Mouse (Mus musculus) monocyte, adult 2 months (primary cell): ENCODE measurements around the gene Slc25a11.
A peak's percentile ranks its signal among the peaks of the same experiment; 100 is the strongest.

Source experiments
- DNase-seq, 2 experiments: peaks; one replicate each; pipeline ENCODE4 v3.0.0; 2022; ENCODE audit warnings: low spot score in 2 of 2, low read depth in 1 of 2

Gene Slc25a11

DNA sequence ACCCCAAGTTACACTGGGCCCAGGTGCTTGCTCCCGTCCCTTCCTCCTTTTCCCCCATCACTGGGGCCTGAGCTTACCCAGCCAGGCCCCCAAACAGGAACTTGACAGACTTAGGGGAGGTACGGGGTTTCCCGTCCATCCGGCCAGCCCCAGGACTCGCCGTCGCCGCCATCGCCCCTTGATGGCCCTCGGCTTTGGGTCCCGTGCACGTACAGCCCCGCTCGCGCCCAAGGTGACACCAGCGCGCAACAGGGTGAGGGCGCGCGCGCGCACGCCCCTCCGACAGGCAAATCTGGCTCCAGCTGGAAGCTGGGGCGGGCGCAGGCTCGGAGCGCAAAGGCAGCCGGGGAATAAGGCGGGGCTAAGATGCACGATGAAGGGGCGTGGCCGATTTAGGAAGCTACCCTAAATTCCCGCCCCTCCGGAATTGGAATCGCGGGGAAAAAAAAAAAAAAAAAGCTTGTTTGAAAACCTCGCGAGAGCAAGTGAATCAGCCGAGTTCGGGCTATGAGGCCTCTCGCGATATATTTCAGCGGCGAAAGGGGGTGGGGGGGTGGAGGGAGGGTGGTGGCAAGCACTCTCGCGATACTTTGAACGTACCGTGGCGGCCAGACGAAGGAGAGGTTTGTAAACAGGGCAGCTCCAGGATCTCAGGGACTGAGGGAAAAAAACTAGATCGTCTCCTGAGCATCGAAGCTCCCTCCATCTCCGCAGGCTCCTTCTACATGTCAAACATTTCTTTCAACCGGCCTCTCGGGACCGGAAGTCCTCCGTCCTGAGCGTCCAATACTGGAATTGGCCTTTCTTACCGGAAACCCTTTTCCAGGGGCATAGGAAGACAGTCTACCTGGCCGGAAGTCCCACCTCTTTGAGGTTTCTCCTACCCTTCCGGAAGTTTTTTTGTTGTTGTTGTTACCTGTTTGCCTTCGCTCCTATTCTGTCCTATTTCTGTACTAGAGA lies at the start of gene Slc25a11, which contains the start of gene Rnf167:
TSS of gene Slc25a11 (minus strand) at position 789 of the 960 bp plus-strand sequence.
TSS of gene Rnf167 (plus strand) at position 545 of the 960 bp plus-strand sequence.
- DNase-seq, result peak; percentile 83 to 88

DNA sequence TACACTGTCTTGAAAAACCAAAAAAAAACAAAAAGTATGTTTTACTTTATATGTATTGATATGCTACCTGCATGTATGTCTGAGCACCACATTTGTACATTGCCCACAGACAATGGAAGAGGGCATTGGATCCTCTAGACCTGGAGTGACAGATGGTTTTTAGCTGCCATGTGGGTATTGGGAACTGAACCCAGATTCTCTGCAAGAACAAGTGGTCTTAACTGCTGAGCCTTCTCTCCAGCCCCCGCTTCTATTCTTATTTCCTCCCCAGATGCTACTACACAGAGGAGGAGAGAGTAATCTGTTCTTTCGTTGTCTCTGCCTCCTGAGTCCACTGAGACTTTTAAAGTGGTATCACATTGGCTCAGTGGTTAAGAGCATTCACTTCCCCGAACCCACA lies 46.2 kb upstream of the Slc25a11 start:
- no peak for DNase-seq

DNA sequence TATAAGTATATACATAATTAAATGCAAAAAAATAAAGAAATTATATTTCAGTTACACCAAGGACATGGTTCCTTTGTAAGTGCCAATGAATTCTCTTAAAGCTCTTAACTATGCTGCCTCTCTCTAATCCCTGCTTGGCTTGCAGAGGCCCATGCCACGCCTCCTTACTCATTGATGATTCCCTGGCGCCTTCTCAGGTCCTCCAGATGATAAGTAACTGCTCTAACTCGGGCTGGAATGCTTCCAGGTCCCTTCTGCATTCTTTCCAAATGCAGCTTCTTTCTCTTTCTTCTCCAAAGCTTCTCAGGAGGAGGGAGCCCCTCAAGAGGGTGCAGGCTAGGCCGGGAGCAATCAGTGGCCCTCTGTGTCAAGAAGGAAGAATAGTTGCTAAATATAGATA lies 42.3 kb upstream of the Slc25a11 start:
- DNase-seq, result no peak

DNA sequence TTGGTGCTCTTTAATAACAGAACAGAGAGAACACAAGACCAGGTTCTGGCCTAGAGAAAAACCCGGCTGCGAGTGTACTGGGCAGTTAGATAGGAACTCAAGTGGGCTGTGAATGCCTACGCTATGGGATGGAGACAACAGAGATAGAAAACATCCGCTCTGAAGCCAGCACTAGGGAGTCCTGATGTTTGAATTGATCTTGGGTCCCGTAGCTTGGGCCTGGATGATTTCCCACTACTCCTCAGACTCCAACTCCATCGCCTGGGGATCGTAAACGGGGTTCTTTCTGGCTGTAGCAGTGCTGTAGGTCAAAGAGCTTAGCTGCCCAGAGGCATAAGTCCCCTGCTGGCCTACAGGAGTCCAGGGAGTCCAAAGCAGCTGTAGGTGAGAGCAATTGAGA lies 41.1 kb upstream of the Slc25a11 start:
- DNase-seq, result no peak

DNA sequence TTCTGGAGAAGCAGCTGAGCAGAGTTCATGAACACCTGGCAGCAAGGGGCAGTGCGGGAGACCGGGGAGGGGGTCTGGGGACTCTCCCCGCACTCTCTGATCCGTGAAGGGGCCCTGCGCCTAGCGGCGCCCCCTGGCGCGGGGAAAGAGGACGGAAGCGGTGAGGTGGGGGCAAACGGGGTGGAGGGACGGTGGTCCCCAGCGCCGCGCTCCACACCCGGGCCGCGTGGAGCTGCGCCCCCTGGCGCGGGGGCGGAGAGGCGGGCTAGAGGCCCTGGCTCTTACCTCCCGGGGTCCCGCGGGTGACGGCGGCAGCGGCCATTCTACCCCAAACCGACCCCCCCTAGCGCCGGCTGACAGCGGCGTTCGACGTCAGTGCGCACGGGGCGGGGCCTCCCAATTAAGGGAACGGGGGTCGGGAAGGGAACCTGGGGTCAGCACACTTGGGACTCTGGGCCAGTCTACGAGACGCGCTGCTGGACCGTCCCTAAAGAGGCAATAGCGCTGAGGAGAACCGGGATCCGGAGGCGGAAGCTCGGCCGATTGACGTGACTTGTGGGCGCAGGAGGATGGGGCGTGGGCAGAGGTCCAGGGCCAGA lies 40.4 kb upstream of the Slc25a11 start, which contains the start of gene Camta2:
TSS of gene Camta2 (minus strand) at position 505 of the 599 bp plus-strand sequence.
- peak in 1 of 2 experiments; percentile 65 for DNase-seq

DNA sequence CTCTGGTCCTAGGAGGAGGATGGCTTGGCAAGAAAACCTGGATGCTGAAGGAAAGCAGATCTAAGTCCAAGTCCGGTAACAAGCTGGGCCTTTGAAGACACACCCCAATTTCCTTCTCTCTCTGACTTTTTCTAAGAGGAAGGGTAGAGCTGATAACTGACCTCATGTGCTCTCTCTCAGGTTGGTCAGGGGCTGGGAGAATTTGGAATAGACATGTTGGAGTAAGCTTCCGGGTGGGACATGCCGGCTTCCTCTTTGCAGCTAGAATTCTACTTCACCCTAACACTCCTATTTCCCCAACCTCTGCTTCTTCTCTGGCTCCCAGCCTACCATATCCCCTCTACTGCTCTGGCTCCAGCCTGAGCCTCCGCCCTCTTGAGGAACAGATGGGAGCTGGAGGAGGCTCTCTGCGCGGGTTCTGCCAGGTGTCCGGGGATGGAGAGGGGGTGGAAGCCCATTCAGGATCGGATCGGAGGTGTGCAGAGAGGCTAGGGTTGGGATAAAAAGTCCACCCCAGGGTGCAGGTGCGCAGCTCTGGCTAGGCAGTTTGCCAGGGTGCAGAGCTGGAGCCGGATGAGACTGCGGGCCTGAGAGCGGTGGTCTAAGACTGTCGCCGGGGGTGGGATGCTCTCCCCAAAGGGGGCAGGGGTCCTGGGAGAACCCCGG lies 39.8 kb upstream of the Slc25a11 start:
- no peak for DNase-seq

DNA sequence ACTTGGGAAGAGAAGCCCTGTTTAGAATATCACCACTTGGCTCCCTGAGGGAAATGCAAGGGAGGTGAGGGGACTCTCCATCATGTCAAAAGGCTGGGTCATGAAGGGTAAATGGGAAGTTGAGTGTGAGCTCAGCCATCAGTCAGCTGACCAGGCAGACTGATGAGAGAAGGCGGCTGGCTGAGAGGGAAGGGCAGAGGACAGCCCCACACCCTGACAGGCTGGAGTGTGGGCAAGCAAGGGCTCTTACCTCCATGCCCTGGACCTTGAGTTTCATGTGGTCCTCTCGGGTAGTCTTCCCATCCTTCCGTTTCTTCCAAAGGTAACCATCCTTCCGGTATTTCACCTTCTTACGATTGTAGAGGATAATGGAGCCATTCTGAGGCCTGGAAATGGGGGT lies 36.4 kb upstream of the Slc25a11 start:
- peak in 1 of 2 experiments; percentile 20 for DNase-seq

DNA sequence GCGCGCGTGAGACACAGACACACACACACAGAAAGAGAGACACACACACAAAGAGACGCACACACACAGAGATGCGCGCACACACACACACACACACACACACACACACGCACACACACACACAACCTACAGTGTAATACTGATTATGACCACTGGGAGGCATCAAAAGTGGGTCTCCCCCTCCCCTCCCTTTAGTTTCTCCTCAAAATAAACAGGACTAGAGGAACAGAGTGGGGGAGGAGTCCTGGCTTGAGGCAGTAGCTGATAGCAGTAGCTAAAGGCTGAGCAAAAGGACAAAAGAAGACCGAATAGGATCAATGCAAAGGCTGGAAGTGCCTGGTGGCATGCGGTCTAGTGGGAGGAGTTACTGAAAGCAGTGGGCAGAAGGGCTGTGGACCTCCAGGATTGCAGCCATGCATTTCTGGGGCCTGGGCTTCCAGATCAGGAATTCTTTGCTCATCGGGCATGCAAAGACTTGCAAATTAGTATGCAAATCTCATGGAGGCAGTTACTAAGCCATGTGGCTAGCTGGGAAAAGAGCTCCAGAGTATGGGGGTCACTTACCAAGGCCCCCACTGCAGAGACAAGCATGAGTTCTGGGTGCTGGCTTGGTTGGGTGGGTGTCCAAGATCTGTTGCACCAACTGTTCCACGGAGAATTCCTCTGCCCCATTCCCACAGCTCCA lies 34.8 kb upstream of the Slc25a11 start:
- DNase-seq, result no peak

DNA sequence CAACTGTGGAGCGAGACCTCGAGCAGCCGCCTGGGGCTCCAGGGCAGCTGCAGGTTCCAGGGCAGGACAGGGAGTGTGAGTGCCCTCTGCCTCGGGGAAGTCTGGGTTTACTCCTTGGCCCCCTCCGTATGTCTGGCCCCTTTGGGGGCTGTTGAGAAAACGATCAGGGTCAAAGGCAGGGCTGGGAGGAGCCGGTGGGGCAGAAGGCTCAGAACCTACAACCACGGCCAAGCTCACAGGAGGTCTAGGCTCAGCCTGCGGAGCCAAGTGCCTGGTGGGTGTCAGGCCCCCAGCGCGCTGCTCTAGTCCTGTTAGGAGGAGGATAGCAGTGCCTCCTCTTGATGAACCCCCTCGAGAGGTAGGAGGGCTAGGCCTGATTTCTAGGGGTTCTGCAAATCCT lies 33.9 kb upstream of the Slc25a11 start:
- DNase-seq, result no peak

DNA sequence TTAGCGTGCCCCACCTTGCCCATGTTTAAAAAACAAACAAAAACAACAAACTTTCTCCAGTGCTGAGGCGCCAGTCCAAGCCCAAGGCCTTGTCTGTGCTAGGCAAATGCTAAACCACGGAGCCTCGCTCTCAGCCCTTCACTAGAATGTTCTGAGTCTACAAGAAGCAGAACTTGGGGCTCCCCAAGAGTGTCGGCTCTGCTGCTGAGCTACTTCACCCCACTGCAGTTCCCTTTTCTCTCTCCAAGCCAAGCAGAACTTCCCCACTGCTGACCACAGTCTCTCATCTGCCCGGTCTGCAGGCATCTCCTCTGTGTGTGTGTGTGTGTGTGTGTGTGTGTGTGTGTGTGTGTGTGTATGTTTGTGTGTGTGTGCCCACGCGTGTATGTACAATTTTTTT lies 32.6 kb upstream of the Slc25a11 start:
- DNase-seq, result peak in 1 of 2 experiments; percentile 73

DNA sequence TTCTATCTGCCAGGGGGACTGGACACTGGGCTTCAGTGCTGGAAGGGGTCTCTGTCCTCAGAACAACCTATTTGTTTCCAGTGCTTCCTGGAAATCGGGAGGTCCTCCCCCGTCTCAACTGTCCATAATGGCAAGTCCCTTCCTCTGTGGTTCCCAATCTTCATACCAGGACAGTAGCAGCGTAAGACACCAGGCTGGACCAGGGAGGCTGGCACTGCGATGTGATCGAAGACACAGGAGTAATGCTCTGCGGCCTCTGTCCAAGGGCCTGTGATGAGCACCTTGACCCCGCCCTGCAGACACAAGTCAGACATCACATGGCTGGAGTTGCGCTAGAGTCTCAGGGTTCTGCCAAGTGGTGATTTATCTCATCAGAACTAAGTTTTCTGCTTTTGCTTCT lies 32.1 kb upstream of the Slc25a11 start:
- no peak for DNase-seq

DNA sequence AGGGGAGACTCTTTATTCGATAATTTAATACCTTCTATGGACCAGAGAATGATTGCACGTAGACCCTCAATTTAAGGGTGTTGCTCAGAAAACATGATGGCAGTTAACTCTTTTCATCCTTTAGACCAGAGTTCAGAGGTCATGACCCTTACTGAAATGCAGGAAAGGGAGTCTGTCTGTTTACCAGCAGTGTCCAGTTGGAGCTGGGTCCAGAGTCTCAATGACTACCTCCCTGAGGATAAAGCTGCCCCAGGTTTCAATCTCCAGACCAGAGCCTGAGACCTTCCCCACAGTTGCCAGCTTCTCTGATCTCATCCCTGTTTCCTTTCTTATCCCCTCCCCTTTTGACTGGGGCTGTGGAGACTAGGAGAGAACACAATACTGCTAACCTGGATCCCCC lies 31.3 kb upstream of the Slc25a11 start:
- no peak for DNase-seq

DNA sequence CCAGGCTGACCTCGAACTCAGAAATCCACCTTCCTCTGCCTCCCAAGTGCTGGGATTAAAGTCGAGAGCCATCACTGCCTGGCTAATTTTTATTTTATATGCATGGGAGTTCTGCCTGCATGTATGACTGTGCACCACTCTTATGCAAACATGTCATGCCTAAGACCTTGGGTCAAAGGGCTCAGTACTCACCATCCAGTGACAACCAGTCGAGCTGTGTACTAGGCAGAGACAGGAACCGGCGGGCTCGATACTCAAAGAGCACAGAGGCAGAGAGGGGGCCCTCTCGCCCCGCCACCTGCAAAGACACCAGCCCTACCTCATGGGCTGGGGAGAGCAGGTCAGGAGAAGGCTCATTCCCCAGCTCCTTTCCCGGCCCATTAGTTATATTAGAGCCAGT lies 30.8 kb upstream of the Slc25a11 start:
- no peak for DNase-seq

DNA sequence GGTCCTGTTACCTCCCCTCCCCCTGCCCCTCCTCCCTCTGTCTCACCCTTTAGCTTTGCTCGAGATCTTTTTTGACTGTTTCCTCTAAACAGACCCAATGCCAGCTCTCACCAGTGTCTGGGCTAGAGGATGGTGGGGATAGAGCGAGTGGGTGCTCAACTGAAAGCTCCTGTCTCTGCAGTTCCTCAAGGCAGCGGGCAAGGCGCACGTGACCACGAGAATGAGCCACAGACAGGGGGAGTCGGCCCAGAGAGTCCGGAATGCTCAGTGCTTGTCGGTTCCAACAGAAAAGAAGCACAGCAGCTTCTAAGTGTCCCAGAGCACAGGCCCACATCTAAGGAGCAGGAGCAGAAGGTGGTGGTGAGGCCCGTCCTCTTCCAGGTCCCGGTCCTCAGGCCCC lies 27.2 kb upstream of the Slc25a11 start:
- DNase-seq, result no peak

DNA sequence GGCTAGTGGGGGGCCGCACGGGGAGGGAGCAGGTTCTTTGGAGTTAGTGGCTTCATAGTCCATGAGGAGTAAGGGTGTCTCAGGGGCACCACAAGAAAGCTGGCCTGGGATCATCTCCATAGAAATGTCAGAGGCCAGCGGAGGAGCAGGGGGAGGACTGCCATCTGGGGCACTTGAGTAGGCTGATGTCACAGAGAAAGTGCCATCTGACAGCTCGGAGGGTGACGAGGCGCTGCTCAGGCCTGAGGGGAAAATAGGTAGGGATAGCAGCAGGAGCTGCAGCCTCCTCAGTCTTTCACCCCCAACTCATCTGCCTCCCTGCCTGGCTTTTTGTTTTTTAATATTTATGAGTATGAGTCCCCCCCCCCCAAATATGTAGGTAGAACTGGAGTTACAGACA lies 26.7 kb upstream of the Slc25a11 start:
- DNase-seq, result no peak

DNA sequence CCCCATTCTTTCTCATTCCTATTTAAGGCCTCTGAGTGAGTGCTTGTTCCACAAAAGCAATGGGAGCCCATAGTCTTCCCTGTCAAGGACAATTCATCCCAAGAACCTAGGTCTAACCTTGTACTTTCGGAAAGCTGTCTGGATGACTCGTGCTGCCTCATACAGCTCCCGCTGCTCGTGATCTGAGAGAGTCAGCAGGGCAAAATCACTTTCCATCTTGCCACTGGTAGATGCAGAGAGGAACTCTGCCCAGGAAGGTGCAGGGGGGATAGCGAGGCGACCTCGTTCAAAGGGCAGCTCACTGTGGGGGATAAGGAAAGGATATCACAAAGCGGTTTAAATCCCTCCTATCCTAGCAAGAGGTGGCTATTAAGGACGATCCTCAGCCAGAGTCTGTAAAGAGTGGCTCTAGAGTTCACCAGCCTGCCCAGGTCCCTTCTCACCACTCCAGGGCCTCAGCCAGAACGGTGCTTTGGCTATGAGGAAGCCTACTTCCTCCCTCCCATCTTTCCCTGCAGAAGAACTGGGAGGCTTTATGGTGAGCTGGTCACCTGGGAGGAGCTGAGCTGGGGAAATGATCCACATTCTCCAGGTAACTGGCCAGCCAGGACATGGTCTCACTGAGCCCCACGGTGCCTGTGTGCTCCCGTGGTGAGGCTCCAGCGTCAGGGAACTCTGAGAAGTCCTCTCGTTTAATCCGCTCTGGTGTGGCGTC lies 24.2 kb upstream of the Slc25a11 start:
- DNase-seq, result no peak

DNA sequence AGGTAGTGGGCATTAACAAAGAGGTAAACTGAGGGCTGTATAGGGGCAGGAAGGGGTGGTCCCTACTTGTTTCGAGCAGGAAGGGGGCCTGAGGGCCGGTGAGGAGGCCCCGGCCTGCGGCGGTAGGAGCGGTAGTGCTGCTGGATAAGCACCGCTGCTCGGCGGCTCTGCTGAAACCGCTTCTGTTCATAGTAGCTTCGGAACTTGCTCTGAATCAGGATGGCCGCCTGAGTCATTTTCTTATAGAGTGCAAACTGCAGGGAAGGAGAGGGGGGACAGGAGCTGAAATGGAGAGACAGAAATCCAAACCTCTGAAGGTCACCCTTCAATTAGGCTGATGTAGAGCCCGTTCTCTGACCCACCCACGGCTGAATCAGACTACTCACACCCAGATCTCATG lies 23.2 kb upstream of the Slc25a11 start:
- no peak for DNase-seq

DNA sequence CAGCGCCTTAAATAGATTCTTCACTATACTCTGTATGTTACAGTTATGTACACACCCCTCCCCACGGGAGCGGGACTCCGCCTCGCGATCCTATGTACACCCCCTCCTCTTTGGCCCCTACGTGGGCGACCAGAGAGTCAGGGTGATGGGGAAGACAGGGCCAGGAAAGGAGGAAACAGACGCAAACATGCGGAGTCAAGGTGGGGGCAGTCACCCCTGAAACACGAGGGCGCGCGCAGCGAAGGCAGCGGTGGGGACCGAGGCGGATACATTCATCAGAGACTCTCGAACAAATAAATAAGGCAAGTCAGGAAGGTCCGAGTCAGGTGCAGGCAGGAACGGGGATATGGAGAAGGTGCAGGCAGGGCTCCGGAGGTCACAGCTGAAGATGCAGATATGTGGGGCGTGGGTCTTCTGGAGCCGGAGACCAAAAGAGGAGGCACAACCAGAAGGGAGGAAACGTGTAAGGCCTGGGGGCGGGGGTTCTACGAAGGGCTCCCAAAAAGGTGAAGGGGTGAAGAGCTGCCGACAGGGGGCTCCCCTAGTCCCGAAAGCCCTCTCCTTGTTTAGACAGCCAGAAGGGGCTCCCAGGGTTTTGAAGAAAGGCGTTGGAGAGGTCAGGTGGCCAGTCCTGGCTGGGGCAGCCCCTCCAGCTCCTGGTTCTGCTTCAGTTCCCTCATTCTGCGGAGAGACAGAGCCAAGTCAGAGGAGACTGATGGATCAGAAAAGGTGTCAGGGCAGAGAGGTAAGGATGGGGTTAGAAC lies 22.5 kb upstream of the Slc25a11 start:
- peak in 1 of 2 experiments; percentile 59 for DNase-seq

DNA sequence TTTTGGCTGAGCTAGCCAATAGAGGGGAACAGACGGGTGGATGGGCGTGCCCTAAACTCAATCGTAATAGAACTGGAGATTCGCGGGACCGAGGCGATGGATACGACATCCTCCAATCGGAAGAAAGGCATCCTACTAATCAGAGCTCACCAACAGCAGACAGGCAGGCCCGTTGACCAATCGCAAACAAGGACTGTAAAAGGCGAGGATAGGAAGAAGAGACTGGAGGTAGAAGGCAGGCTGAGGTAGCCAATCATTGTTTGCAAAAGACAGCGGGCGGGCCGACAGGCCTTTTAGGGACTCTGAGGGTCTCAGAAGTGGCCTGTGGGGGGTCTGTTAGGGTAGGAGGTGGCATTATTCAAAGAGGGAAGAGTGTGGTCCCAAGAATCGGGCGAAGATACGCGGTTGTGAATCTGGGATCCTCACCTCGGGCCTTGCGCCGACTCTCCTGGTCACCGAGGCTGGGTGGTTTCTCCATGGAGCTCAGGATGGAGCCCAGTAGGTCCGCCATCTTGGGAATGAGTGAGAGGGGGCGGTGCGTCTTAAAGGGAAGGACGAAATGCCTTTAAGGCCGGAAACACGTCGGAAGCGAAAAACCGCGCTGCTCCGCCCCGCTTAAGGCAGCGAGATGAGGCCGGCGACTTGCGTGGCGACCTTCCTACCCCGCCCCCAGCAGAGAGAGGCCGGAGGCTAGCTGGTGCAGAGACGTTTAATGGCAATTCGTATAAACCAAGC lies 21.7 kb upstream of the Slc25a11 start, which contains the start of gene Spag7:
TSS of gene Spag7 (minus strand) at position 646 of the 735 bp plus-strand sequence.
- DNase-seq, result peak; percentile 86 to 89
